26 mouse cellular contexts compared by ENCODE assay signal in genomic region chr6:6690188-6690587, GRCm38 (mm10).
"Had no signal": no experiment of that assay in that cellular context is flagged by ENCODE, and none has a peak within 500 bp of the region (broad histone marks: within the 10 kb centered on the region; RNA-seq: fewer than 3 reads in every experiment).

No protein-coding gene starts in this region.

- H3K9ac ChIP-seq: heart, embryonic 12.5 days; hindbrain, embryonic 12.5 days; hindbrain, embryonic 14.5 days; intestine, embryonic 15.5 days; limb, embryonic 12.5 days; liver, embryonic 13.5 days had no signal

- ATAC-seq: forebrain, embryonic 16.5 days; hindbrain, embryonic 16.5 days; inflammation-experienced regulatory T-cells, adult 6 months; intestine, embryonic 15.5 days; intestine, postnatal 0 days had no signal

- H3K4me3 ChIP-seq: gastrocnemius, adult 2 months; heart, embryonic 10.5 days; heart, embryonic 12.5 days; hindbrain, embryonic 10.5 days; hindbrain, embryonic 12.5 days; intestine, embryonic 15.5 days; layer of hippocampus, adult 2 months; left cerebral cortex, adult 2 months; limb, embryonic 10.5 days; limb, embryonic 12.5 days; liver, embryonic 13.5 days had no signal

- H3K27me3 ChIP-seq: hindbrain, embryonic 12.5 days; intestine, embryonic 15.5 days; limb, embryonic 12.5 days; liver, embryonic 13.5 days had no signal

- DNase-seq: gastrocnemius, adult 2 months; gastrocnemius, postnatal 10 days; gastrocnemius, postnatal 25 days; heart, adult 18-20 months; heart, postnatal 10 days; heart, postnatal 4 days; kidney, adult 18-20 months; kidney, adult 9 months; kidney, postnatal 25 days; liver; liver, embryonic 13.5 days had no signal

- H3K27ac ChIP-seq: gastrocnemius, adult 2 months; heart, embryonic 10.5 days; hindbrain, embryonic 10.5 days; hindbrain, embryonic 12.5 days; hindbrain, embryonic 14.5 days; intestine, embryonic 15.5 days; layer of hippocampus, adult 2 months; left cerebral cortex, adult 2 months; limb, embryonic 10.5 days; limb, embryonic 12.5 days; liver, embryonic 13.5 days had no signal

- H3K36me3 ChIP-seq: heart, embryonic 10.5 days; heart, embryonic 12.5 days; hindbrain, embryonic 10.5 days; hindbrain, embryonic 12.5 days; intestine, embryonic 15.5 days; limb, embryonic 10.5 days; limb, embryonic 12.5 days; liver, embryonic 13.5 days had no signal

- H3K4me2 ChIP-seq: heart, embryonic 12.5 days; hindbrain, embryonic 12.5 days; hindbrain, embryonic 14.5 days; intestine, embryonic 15.5 days; limb, embryonic 12.5 days; liver, embryonic 11.5 days; liver, embryonic 13.5 days had no signal

- H3K9me3 ChIP-seq: heart, embryonic 10.5 days; heart, embryonic 12.5 days; hindbrain, embryonic 10.5 days; hindbrain, embryonic 12.5 days; intestine, embryonic 15.5 days; limb, embryonic 10.5 days; limb, embryonic 12.5 days; liver, embryonic 13.5 days had no signal

- H3K4me1 ChIP-seq: heart, embryonic 10.5 days; heart, embryonic 12.5 days; hindbrain, embryonic 10.5 days; hindbrain, embryonic 12.5 days; intestine, embryonic 15.5 days; limb, embryonic 10.5 days; limb, embryonic 12.5 days; liver, embryonic 13.5 days had no signal
